Mouse (Mus musculus) heart, postnatal 36 days (tissue): ENCODE data around the gene Arsg. TPM values are rescaled to one million over a fixed set of nuclear protein-coding genes. Genes with fewer than 3 reads are reported as not detected.
A peak's percentile ranks its signal among the peaks of the same experiment; 100 is the strongest.

Experiments
- DNase-seq, 2 experiments: peaks; one replicate each; pipeline ENCODE4 v3.0.0; 2021 to 2022
- intact Hi-C: fragments of 180-260 bp; cut with DNase I; formaldehyde crosslinking; loops from one replicate; pipeline ENCODE4 v1.15.1; 2025
- total RNA-seq, 2 experiments: library from RNA; stranded (reverse); gene quantifications; 2 replicates each; pipeline ENCODE4 v1.2.3; 2021

The Arsg gene
- total RNA-seq, 2 experiments from 2014 or later: 1.4 to 1.9 TPM

DNA sequence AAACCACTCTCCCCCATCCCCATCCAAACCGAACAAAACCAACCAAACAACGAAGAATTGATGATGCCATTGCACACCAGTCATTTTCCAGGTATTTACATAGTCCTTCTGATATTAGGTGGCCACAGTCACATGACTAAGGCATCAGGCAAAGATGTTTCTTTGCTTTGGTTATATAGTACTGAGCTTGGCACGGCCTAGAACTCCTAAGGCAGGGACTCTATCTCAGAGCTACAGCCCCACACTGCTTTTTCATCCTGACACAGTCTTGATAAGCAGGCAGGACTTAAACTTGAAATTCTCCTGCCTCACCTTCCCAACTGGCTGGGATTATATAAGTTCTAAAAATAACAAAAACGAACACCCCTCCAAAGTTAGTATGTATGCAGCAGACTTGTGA, 8.1 kb upstream of the Arsg start:
- intact Hi-C loops: no loop called here

GRCm38 (mm10) chr11:109466987-109467386, 6.2 kb upstream of the Arsg start:
- intact Hi-C loops: no loop called here
- no peak for DNase-seq

More for the DNA sequence above, 8.1 kb upstream of the Arsg start:
- no peak for DNase-seq

DNA sequence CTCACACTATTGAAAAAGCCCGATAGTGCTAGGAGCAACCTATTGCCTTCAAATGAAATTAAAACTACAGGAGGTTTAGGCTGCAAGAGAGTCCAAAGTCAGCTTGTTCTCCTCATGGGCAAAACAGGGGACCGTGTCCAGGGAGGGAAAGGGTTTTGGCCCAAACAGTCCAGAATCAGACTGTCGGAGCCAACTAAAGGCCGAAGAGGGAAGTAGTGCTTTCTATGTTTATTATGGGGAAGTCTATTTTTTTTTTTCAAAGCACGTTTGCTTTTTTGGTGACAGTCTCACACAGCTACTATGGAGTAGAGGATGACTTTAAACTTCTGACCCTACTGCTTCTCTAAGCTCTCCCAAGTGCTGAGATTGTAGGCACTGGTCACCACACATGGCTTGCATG, 5.0 kb upstream of the Arsg start:
- no peak for DNase-seq
- intact Hi-C loops: no loop called here

- intact Hi-C loops: no loop called here
- DNase-seq: no peak
Measured at GRCm38 (mm10) chr11:109470170-109470569, 3.0 kb upstream of the Arsg start.

DNA sequence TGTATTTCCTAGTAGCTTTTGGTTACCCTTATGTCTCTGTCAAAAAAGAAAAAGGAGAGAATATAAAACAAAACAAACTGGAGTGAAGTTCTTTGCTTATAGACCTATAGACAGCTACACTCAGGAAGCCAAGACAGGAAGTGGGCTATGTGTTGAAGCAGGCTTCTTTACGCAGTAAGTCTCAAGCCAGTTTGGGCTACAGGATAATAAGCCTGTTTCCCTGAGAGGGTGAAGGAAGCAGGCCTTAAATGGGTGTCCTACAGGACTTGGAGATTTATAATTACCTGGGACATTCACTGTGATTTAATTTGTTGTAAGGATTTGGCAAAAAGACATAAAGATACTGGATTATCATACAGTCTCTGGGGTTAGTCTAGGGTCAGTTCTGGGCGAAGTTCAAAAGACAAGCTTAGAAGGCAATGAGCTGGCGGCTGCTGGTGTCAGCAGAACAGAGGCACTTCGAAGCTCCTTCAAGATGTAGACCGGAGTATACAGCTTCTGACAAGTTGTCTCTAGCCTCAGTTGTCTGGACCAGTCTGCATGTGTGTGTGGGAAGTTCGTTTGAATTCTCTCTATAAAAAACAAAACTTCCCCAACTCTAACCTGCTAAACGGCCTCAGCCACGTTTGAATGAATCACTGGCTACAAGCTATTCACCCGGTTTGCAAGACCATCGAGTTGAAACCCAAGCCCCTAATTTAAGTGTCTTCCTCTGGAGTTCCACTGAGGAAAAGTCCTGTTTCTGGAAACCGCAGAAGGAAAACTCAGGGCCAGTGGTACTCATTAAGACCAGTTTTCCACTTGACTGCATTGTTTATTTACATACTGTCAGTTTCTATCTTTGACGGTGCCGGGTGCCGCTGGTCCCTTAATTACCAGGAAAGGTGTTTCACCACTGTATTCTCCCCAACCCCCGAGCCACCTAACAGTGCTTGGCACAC, 2.0 kb upstream of the Arsg start:
- DNase-seq: no peak
- intact Hi-C loops: no loop called here

DNA sequence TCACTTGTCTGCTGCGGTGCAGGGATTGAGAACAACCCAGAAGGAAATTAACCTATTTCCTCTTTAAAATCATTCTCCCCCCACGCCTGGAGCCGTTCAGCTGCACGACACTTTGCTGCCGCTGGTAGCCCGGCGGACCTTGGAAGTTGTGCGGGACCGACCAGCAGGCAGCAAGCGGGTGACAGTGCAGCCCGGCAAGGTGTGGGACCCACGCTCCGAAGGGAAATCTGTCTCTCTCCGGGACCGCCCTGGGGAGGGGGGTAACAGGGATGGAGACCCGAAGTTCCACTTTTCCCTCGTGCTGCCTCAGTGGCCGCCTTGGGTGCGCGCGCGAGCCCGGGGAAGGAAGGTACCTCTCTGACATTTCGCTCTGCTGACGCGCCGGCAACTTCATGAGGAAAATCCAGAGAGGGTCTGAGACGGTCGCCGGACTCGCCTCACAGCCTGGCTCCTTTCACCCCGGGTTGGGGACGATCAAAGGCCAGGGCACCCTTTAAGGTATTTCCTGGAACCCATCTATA, 943 bp upstream of the Arsg start:
- intact Hi-C loops: no loop called here
- peak; percentile 38 to 45 for DNase-seq

DNA sequence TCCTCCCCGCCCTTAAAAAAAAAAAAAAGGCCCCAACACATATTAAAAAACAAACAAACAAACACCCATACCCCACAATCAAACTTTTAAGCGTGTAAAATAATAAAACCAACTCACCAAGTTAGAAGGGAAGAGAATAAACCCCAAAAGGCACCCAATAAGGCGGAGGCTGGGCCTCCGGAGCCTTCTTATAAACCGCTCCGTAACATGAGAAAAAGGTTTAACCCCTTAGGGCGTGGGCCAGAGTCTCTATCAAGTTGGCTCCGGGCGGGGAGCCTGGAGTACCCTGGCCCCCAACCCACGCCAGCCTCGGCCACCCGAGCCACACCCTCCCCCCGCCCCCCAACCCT, 378 bp upstream of the Arsg start:
- no peak for DNase-seq
- intact Hi-C loops: no loop called here

DNA sequence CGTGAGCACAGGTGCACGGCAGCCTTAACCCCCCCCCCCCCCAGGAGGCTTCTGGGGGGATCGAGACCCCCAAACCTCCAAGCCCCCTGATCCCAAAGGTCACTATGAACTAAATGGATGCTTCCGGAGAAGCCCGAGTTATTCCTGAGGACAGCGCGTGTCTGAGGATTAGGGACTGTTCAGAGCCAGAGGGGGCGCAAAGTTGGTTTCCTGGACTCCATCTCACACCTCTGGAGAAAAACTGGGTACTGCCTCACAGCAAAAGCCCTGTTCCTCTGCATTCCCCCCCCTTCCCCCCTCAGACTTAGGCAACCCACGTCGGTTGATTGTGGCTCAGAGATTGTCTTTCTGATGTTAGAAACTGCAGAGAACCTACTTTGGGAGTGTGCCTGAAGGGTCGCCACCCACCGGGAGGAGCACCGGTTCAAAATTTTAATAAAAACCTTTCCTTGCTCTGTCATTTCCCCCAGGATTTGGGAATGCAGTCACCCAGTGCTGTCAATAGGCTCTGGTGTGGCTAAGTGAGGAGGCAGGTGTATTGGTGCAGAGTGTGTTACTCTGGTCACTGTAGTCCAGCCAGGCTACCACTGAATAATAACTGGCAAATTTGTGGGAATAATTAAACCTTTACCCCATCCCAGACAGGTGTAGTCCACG, 1.0 kb downstream of the Arsg start:
- intact Hi-C loops: loop anchor here (2.0 kb wide), 1 partner anchor 23 kb away; no protein-coding TSS in a partner anchor
- no peak for DNase-seq

- no peak for DNase-seq
- intact Hi-C loops: loop anchor here (2.0 kb wide), 1 partner anchor 22 kb away; no protein-coding TSS in a partner anchor
Measured at GRCm38 (mm10) chr11:109474836-109475235, 1.7 kb downstream of the Arsg start.

GRCm38 (mm10) chr11:109475717-109476116, 2.5 kb downstream of the Arsg start:
- intact Hi-C loops: loop anchor here (2.0 kb wide), 1 partner anchor 21 kb away; no protein-coding TSS in a partner anchor
- no peak for DNase-seq

DNA sequence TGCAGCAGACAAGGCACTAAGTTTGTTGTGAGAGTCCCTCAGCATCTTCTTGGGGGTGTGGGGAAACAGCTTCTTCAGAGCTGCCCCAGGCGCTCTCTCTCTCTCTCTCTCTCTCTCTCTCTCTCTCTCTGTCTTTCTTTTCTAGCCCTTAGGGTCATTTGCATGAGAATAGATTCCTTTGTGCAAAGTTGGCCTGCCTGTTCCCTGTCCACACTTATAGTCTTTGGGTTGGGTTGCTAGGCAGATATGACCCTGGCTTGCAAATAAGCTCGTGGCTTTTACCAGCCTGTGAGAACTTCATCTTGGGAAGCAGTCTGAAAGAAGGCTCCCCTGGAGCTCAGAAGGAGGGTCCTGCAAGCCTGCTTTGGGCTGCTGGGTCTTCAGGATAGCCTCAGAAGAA, 3.1 kb downstream of the Arsg start:
- intact Hi-C loops: no loop called here

GRCm38 (mm10) chr11:109476653-109477052, 3.5 kb downstream of the Arsg start:
- intact Hi-C loops: no loop called here
- no peak for DNase-seq

More for the DNA sequence above, 3.1 kb downstream of the Arsg start:
- no peak for DNase-seq

GRCm38 (mm10) chr11:109477606-109478380, 4.6 kb downstream of the Arsg start:
- no peak for DNase-seq

GRCm38 (mm10) chr11:109479575-109480285, 6.6 kb downstream of the Arsg start:
- intact Hi-C loops: no loop called here
- DNase-seq: no peak

More at GRCm38 (mm10) chr11:109477606-109478380, 4.6 kb downstream of the Arsg start:
- intact Hi-C loops: no loop called here

DNA sequence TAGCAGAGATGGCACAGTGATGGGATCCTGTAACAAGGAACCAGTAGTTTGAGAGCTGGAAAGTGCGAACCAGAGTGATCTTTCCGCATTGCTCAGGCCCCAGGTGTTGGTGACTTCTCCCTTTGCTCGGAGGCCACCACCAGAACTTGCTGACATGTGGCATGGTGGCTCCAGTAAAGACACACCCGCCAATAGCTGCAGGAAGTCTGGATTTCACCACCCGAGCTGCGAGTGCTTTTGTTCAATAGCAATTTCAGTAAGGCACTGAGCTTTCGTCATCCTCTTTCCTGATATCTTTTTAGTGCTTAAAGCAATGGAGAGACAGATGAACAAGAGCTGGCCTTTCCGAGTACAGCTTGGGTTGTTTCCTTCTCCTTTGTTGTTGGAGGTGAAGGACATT, 7.3 kb downstream of the Arsg start:
- no peak for DNase-seq
- intact Hi-C loops: no loop called here

DNA sequence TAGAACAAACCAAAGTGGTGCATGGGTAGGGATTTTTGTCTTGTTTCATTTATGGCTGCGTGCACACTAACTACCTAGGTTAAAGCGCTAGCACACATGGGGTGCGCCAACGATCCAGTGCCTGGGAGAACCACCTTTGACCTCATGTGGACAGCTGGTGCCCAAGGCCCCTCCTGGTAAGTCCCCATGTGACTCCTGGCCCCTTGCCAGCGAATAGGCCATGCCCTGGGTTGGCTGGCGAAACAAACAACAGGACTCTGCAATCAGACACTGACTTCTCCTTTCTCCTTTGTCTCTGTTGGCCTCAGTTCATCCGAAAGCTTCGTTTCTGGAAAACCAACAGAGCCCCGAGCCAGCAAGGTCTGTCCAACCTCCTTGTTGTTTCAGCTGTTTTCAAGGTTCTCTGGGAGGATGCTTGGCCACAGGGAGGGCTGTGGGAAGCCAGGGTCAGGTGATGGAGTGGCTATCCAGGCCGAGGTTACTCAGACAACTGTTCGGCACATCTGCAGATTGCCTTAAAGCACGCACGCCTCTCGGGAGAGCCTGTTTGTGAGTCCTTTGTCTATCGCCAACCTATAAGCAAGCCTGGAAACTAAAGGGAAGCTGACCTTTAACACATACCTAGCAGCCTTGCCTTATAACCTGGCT, 12.3 kb downstream of the Arsg start:
- no peak for DNase-seq
- intact Hi-C loops: no loop called here

GRCm38 (mm10) chr11:109487111-109487510, 13.9 kb downstream of the Arsg start:
- DNase-seq: no peak
- intact Hi-C loops: no loop called here

- intact Hi-C loops: no loop called here
- DNase-seq: no peak
Measured at GRCm38 (mm10) chr11:109487991-109488684, 15.0 kb downstream of the Arsg start.

GRCm38 (mm10) chr11:109489763-109490162, 16.6 kb downstream of the Arsg start:
- DNase-seq: no peak
- intact Hi-C loops: no loop called here
